Mouse (Mus musculus) MEL (cell line): ENCODE results near the gene Ets1. TPM values are rescaled to one million over a fixed set of nuclear protein-coding genes. Genes with fewer than 3 reads are reported as not detected.

Experiments
- DNase-seq: peaks from one replicate; pipeline ENCODE4 v3.0.0; 2011; ENCODE audit warnings: low read depth, low spot score
- H3K27ac ChIP-seq: 2 replicates; pipeline ENCODE4 v1.5.1; 2012; ENCODE audit warnings: low read depth, mild to moderate bottlenecking, control low read depth, low read length, moderate library complexity; ENCODE audit not compliant: control insufficient read depth
- H3K27me3 ChIP-seq, 2 experiments: fragments of 150-350 bp in 1 of 2; sonication (generic) in 1 of 2; 2 replicates each; pipeline ENCODE4 v1.6.1; 2012; ENCODE audit warnings: low read length in 2 of 2, mild to moderate bottlenecking in 2 of 2, improper control_type of control experiment in 1 of 2, moderate library complexity in 1 of 2; ENCODE audit not compliant: insufficient read depth in 2 of 2, control insufficient read depth in 1 of 2
- H3K36me3 ChIP-seq, 2 experiments: 2 replicates each; pipeline ENCODE4 v1.6.1; 2012 to 2014; ENCODE audit warnings: low read length in 2 of 2, improper control_type of control experiment in 1 of 2, inconsistent platforms in 1 of 2, mild to moderate bottlenecking in 1 of 2; ENCODE audit not compliant: insufficient read depth in 2 of 2, control insufficient read depth in 1 of 2
- H3K4me1 ChIP-seq, 2 experiments: fragments of 150-350 bp in 1 of 2; sonication (generic) in 1 of 2; 2 replicates each; pipeline ENCODE4 v1.6.1; 2012; ENCODE audit warnings: low read length in 2 of 2, improper control_type of control experiment in 1 of 2, mild to moderate bottlenecking in 1 of 2; ENCODE audit not compliant: insufficient read depth in 2 of 2, control insufficient read depth in 1 of 2
- H3K4me3 ChIP-seq, 2 experiments: fragments of 150-350 bp in 1 of 2; sonication (generic) in 1 of 2; 2 replicates each; pipeline ENCODE4 v1.5.1; 2012; ENCODE audit warnings: low read depth in 2 of 2, low read length in 2 of 2, mild to moderate bottlenecking in 2 of 2, moderate library complexity in 2 of 2, control low read depth in 1 of 2, improper control_type of control experiment in 1 of 2; ENCODE audit not compliant: control insufficient read depth in 1 of 2, insufficient read depth in 1 of 2
- H3K79me2 ChIP-seq: 2 replicates; pipeline ENCODE4 v1.6.1; 2012; ENCODE audit warnings: mild to moderate bottlenecking, low read length, moderate library complexity; ENCODE audit not compliant: control insufficient read depth, poor library complexity, insufficient read depth
- H3K9ac ChIP-seq: 2 replicates; pipeline ENCODE4 v1.6.1; 2012; ENCODE audit warnings: low read depth, mild to moderate bottlenecking, control low read depth, low read length, moderate library complexity; ENCODE audit not compliant: control insufficient read depth, poor library complexity, severe bottlenecking
- H3K9me3 ChIP-seq: fragments of 150-350 bp; sonication (generic); replicated peaks from 2 replicates; pipeline ENCODE4 v1.6.1; 2012; ENCODE audit warnings: mild to moderate bottlenecking, low read length, improper control_type of control experiment, moderate library complexity; ENCODE audit not compliant: insufficient read depth
- BHLHE40 ChIP-seq: IDR thresholded peaks from 2 replicates; pipeline ENCODE4 v1.6.1; 2012; ENCODE audit warnings: low read depth, mild to moderate bottlenecking, inconsistent platforms, low read length, improper control_type of control experiment, borderline replicate concordance
- CHD1 ChIP-seq: IDR thresholded peaks from 2 replicates; pipeline ENCODE4 v1.6.1; 2012; ENCODE audit warnings: low read depth, mild to moderate bottlenecking, inconsistent platforms, low read length, improper control_type of control experiment
- CHD2 ChIP-seq: IDR thresholded peaks from 2 replicates; pipeline ENCODE4 v1.6.1; 2011; ENCODE audit warnings: low read length, improper control_type of control experiment
- GABPA ChIP-seq: IDR thresholded peaks from 2 replicates; pipeline ENCODE4 v1.6.1; 2012; ENCODE audit warnings: low read depth, mild to moderate bottlenecking, inconsistent platforms, low read length, improper control_type of control experiment, moderate library complexity
- HCFC1 ChIP-seq: IDR thresholded peaks from 2 replicates; pipeline ENCODE4 v1.6.1; 2012; ENCODE audit warnings: low read depth, mild to moderate bottlenecking, inconsistent platforms, low read length, improper control_type of control experiment, moderate library complexity
- KAT2A ChIP-seq: conservative IDR thresholded peaks from 2 replicates; pipeline ENCODE4 v1.6.1; 2012; ENCODE audit warnings: low read depth, low read length, improper control_type of control experiment, inconsistent platforms
- MAFK ChIP-seq: IDR thresholded peaks from 2 replicates; pipeline ENCODE4 v1.6.1; 2011; ENCODE audit warnings: low read depth, mild to moderate bottlenecking, low read length, improper control_type of control experiment, borderline replicate concordance
- MAZ ChIP-seq: IDR thresholded peaks from 2 replicates; pipeline ENCODE4 v1.6.1; 2012; ENCODE audit warnings: low read depth, mild to moderate bottlenecking, inconsistent platforms, low read length, improper control_type of control experiment
- MEF2A ChIP-seq: IDR thresholded peaks from 2 replicates; pipeline ENCODE4 v1.6.1; 2014; ENCODE audit warnings: low read depth, mild to moderate bottlenecking, inconsistent platforms, low read length, improper control_type of control experiment; ENCODE audit not compliant: poor library complexity, insufficient replicate concordance, severe bottlenecking; ENCODE audit errors: extremely low read depth
- MYB ChIP-seq: IDR thresholded peaks from 2 replicates; pipeline ENCODE4 v1.6.1; 2011; ENCODE audit warnings: mild to moderate bottlenecking, low read depth, low read length, improper control_type of control experiment
- MYC ChIP-seq: IDR thresholded peaks from 2 replicates; pipeline ENCODE4 v1.6.1; 2011; ENCODE audit warnings: low read depth, mild to moderate bottlenecking, low read length, improper control_type of control experiment, moderate library complexity
- NELFE ChIP-seq: IDR thresholded peaks from 2 replicates; pipeline ENCODE4 v1.6.1; 2011; ENCODE audit warnings: low read depth, low read length, improper control_type of control experiment
- NRF1 ChIP-seq: IDR thresholded peaks from 2 replicates; pipeline ENCODE4 v1.6.1; 2014; ENCODE audit warnings: low read depth, mild to moderate bottlenecking, inconsistent platforms, low read length, improper control_type of control experiment, moderate library complexity; ENCODE audit not compliant: poor library complexity, insufficient read depth, severe bottlenecking
- POLR2A ChIP-seq, 2 experiments: IDR thresholded peaks; 2 replicates each; pipeline ENCODE4 v1.6.1; 2011 to 2012; ENCODE audit warnings: low read length in 2 of 2, mild to moderate bottlenecking in 2 of 2, control low read depth in 1 of 2, improper control_type of control experiment in 1 of 2, low read depth in 1 of 2, moderate library complexity in 1 of 2; ENCODE audit not compliant: control insufficient read depth in 1 of 2, insufficient read depth in 1 of 2, poor library complexity in 1 of 2
- POLR2AphosphoS2 ChIP-seq: IDR thresholded peaks from 2 replicates; pipeline ENCODE4 v1.6.1; 2011; ENCODE audit warnings: low read length, improper control_type of control experiment
- POLR2AphosphoS5 ChIP-seq: IDR thresholded peaks from 2 replicates; pipeline ENCODE4 v1.6.1; 2012; ENCODE audit warnings: low read depth, borderline replicate concordance, mild to moderate bottlenecking, inconsistent platforms, low read length, moderate library complexity, mixed read lengths
- RAD21 ChIP-seq: IDR thresholded peaks from 2 replicates; pipeline ENCODE4 v1.6.1; 2011; ENCODE audit warnings: mild to moderate bottlenecking, low read depth, low read length, improper control_type of control experiment
- RCOR1 ChIP-seq: IDR thresholded peaks from 2 replicates; pipeline ENCODE4 v1.6.1; 2012; ENCODE audit warnings: low read depth, mild to moderate bottlenecking, inconsistent platforms, low read length, improper control_type of control experiment
- SMC3 ChIP-seq: IDR thresholded peaks from 2 replicates; pipeline ENCODE4 v1.6.1; 2011; ENCODE audit warnings: low read depth, low read length, improper control_type of control experiment
- TAL1 ChIP-seq: IDR thresholded peaks from 2 replicates; pipeline ENCODE4 v1.6.1; 2012; ENCODE audit warnings: mild to moderate bottlenecking, inconsistent platforms, low read length, moderate library complexity, mixed read lengths
- TBP ChIP-seq: IDR thresholded peaks from 2 replicates; pipeline ENCODE4 v1.8.0; 2011; ENCODE audit warnings: low read depth, low read length, improper control_type of control experiment
- TCF12 ChIP-seq: IDR thresholded peaks from 2 replicates; pipeline ENCODE4 v1.6.1; 2014; ENCODE audit warnings: low read depth, mild to moderate bottlenecking, inconsistent platforms, low read length, improper control_type of control experiment, moderate library complexity
- UBTF ChIP-seq: IDR thresholded peaks from 2 replicates; pipeline ENCODE4 v1.6.1; 2012; ENCODE audit warnings: low read depth, mild to moderate bottlenecking, inconsistent platforms, low read length, improper control_type of control experiment, moderate library complexity, borderline replicate concordance; ENCODE audit not compliant: insufficient read depth
- ZC3H11A ChIP-seq: IDR thresholded peaks from 2 replicates; pipeline ENCODE4 v1.6.1; 2012; ENCODE audit warnings: low read depth, mild to moderate bottlenecking, inconsistent platforms, low read length, improper control_type of control experiment
- ZMIZ1 ChIP-seq: IDR thresholded peaks from 2 replicates; pipeline ENCODE4 v1.6.1; 2012; ENCODE audit warnings: low read depth, mild to moderate bottlenecking, inconsistent platforms, low read length, improper control_type of control experiment, moderate library complexity
- polyA plus RNA-seq, 2 experiments: library from polyadenylated mRNA; stranded (reverse) in 1 of 2; unstranded in 1 of 2; fragments of >175 nt in 1 of 2; fragments of >200 nt in 1 of 2; gene quantifications; 2 replicates each; pipeline versions ENCODE4 v1.2.1 to v1.2.4; 2012; ENCODE audit warnings: low replicate concordance in 2 of 2, low read depth in 1 of 2; ENCODE audit not compliant: insufficient read length in 2 of 2, insufficient read depth in 1 of 2, missing spikeins in 1 of 2
- total RNA-seq: library from RNA; depleted of rRNA; stranded (reverse); fragments of 300-350 nt; gene quantifications from 2 replicates; pipeline ENCODE4 v1.2.3, GENCODE M21; 2012

The Ets1 gene
- total and polyA plus RNA-seq, 3 experiments: 0.10 to 0.19 TPM; not detected in 1

GRCm38 (mm10) chr9:32661561-32661960 lies 25.5 kb downstream of the Ets1 start:
- DNase-seq: no peak
- H3K79me2 ChIP-seq: no peaks in the 10 kb centered on the region
- no peak overlapping the region for H3K4me3 ChIP-seq
- H3K9me3 ChIP-seq: no peaks in the 10 kb centered on the region
- no peaks in the 10 kb centered on the region for H3K36me3 ChIP-seq
- no peaks in the 10 kb centered on the region for H3K4me1 ChIP-seq
- TF ChIP-seq POLR2AphosphoS5: no peak
- TF ChIP-seq CHD2: no peak
- no peak for TF ChIP-seq MYC
- no peak for TF ChIP-seq MEF2A
- no peak for TF ChIP-seq GABPA
- no peak for TF ChIP-seq BHLHE40
- no peak for TF ChIP-seq POLR2A (IDR thresholded peaks at IDR 0.05; ENCODE audit: control insufficient read depth in 1 of 2, insufficient read depth in 1 of 2, low read depth in 1 of 2, low read length in 2 of 2, poor library complexity in 1 of 2)
- no peak for TF ChIP-seq RCOR1
- no peak for TF ChIP-seq MAZ
- TF ChIP-seq ZC3H11A: no peak
- no peak for TF ChIP-seq NELFE
- no peak for TF ChIP-seq RAD21
- TF ChIP-seq NRF1: no peak
- peaks cover 6% of the 10 kb centered on the region in 2 experiments for H3K27me3 ChIP-seq
- H3K27ac ChIP-seq: no peak overlapping the region
- H3K9ac ChIP-seq: no peak overlapping the region

DNA sequence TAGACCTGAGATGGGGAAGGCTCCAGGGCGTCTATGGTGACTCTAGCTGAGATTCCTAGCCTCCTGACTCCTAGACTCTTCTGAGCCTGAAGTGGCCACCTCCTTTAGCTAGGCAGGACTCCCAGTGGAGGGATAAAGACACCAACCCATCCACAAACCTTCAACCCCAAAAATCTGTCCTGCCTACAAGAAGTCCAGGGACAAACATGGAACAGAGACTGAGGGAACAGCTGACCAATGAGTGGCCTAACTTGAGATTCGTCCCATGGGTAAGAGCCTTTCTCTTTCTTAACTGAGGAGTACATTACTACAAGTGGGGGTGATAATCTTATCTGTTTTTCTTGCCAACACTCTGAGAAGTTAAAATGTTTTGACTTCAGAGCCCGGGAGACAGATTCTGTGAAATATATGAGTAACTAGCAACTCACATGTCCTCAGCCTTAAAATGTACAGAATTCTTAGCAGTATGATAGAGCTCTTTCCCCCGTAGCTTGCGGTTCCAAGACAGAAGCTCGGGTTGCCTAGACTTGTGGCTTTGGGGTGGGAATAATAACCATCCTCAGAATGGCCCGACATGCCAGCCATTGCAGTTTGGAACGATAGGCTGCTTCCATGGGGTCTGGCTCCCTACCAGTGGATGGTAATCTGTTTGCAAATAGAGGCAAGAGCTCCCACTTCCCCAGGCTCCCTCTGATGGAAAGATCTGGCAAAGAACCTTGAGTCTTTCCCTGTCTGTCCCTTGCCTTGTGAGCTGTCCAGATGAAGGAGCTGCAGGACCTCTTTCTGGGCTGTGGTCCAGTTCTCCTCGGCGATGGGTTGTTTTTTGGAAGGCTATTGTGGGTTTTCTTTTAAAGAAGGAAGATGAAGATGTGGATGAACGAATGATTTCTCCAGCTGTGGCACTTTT lies 30.8 kb downstream of the Ets1 start:
- H3K27ac ChIP-seq: no peak overlapping the region
- H3K4me1 ChIP-seq: no peaks in the 10 kb centered on the region
- no peak overlapping the region for H3K9ac ChIP-seq
- no peak for DNase-seq
- no peak for TF ChIP-seq HCFC1
- TF ChIP-seq NRF1: no peak
- no peak for TF ChIP-seq GABPA
- TF ChIP-seq TCF12: no peak
- TF ChIP-seq POLR2AphosphoS2: no peak
- TF ChIP-seq CHD1: no peak
- no peak for TF ChIP-seq MYC
- TF ChIP-seq SMC3: no peak
- no peak for TF ChIP-seq ZMIZ1
- no peak for TF ChIP-seq RAD21
- no peak for TF ChIP-seq MAFK
- no peak for TF ChIP-seq TAL1
- no peak for TF ChIP-seq MYB
- TF ChIP-seq TBP: no peak
- TF ChIP-seq UBTF: no peak
- TF ChIP-seq KAT2A: no peak
- no peaks in the 10 kb centered on the region for H3K36me3 ChIP-seq
- H3K79me2 ChIP-seq: no peaks in the 10 kb centered on the region
- H3K4me3 ChIP-seq: no peak overlapping the region
- peaks cover 11 to 14% of the 10 kb centered on the region in 2 experiments for H3K27me3 ChIP-seq
- no peaks in the 10 kb centered on the region for H3K9me3 ChIP-seq
